Comparison of ENCODE assay signal across 24 mouse cellular contexts in the genomic region with DNA sequence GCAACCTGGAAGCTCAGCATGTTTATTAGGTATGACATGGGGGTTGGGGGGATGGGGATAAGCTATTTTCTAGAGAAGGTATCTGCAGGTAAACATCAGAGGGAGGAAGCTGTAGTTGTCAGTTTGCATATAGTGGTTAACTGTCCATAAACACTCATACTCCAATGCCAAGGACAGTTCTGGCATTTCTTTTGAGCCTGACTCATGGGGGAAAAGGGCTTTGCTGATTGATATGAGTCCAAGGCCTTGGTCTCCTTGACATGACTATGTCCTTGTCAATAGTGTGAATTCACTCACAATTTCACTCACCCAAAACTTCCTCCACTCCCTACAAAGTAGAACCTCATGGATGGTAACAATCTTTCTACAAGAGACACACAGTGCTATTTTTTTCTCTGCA. TPM values are rescaled to one million over a fixed set of nuclear protein-coding genes. Genes with fewer than 3 reads are reported as not detected.
"Had no signal": no experiment of that assay in that cellular context is flagged by ENCODE, and none has a peak within 500 bp of the region (broad histone marks: within the 10 kb centered on the region; RNA-seq: fewer than 3 reads in every experiment).

No protein-coding gene starts in this region.

- DNase-seq: gastrocnemius, postnatal 14 days; gastrocnemius, postnatal 36 days; heart, adult 11 months; heart, adult 2 months; heart, postnatal 14 days; heart, postnatal 36 days; kidney, adult 11 months; kidney, adult 2 months; kidney, adult 9 months; kidney, postnatal 14 days; kidney, postnatal 36 days; layer of hippocampus, postnatal 36 days; left cerebral cortex, postnatal 4 days had no signal

RNA-seq across cellular contexts. Expression of gene Olfr38, which starts 8.4 kb away (rescaled TPM):
- total RNA-seq: gastrocnemius, adult 18-20 months; gastrocnemius, adult 8-10 months; gastrocnemius, postnatal 14 days; gastrocnemius, postnatal 36 days; heart, adult 2 months; heart, postnatal 14 days; heart, postnatal 36 days; hematopoietic stem cell, adult 5-6 weeks; hindbrain, postnatal 0 days; layer of hippocampus, adult 2 months; layer of hippocampus, postnatal 14 days; layer of hippocampus, postnatal 36 days; left cerebral cortex, adult 18-20 months; left cerebral cortex, adult 8-10 months; left cerebral cortex, postnatal 10 days; left cerebral cortex, postnatal 25 days; left cerebral cortex, postnatal 4 days; liver, adult 2 months had no signal

RNA-seq across cellular contexts. Expression of gene Olfr453, which starts 8.7 kb away (rescaled TPM):
- total RNA-seq: gastrocnemius, adult 18-20 months; gastrocnemius, adult 8-10 months; gastrocnemius, postnatal 14 days; gastrocnemius, postnatal 36 days; heart, adult 2 months; heart, postnatal 14 days; heart, postnatal 36 days; hematopoietic stem cell, adult 5-6 weeks; hindbrain, postnatal 0 days; layer of hippocampus, adult 2 months; layer of hippocampus, postnatal 14 days; layer of hippocampus, postnatal 36 days; left cerebral cortex, adult 18-20 months; left cerebral cortex, adult 8-10 months; left cerebral cortex, postnatal 10 days; left cerebral cortex, postnatal 25 days; left cerebral cortex, postnatal 4 days; liver, adult 2 months had no signal

RNA-seq across cellular contexts. Expression of gene Olfr452, which starts 37.0 kb away (rescaled TPM):
- total RNA-seq: gastrocnemius, adult 18-20 months; gastrocnemius, adult 8-10 months; gastrocnemius, postnatal 14 days; gastrocnemius, postnatal 36 days; heart, adult 2 months; heart, postnatal 14 days; heart, postnatal 36 days; hematopoietic stem cell, adult 5-6 weeks; hindbrain, postnatal 0 days; layer of hippocampus, adult 2 months; layer of hippocampus, postnatal 14 days; layer of hippocampus, postnatal 36 days; left cerebral cortex, adult 18-20 months; left cerebral cortex, adult 8-10 months; left cerebral cortex, postnatal 10 days; left cerebral cortex, postnatal 25 days; left cerebral cortex, postnatal 4 days; liver, adult 2 months had no signal
